Mouse (Mus musculus): ENCODE data around the gene Fbxl3. TPM values are rescaled to one million over a fixed set of nuclear protein-coding genes. Genes with fewer than 3 reads are reported as not detected.

Gene Fbxl3
- total and polyA plus RNA-seq, 3 experiments: 14.6 to 28.4 TPM; not detected in 1

DNA sequence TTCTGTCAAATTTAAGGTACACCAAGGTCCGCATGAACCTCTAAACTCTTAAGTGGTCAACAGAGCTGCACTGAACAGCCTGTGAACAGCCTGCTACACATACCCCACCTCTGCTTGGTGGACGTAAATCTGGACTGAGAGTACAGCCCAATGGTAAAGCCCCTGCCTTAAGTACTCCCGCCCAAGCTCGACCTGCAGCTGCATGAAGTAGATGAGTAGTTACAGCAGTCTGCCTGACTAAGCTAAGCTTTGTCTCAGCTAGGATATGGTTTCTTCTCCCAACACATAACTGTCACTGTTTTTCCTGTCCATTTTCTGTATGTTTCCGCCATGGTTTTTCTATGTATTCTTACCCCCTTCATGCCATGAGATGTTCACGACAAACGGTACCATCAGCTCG is 3.5 kb downstream of the Fbxl3 start:
- Histone ChIP-seq H3K36me3 (ENCODE audit: control insufficient read depth in 1 of 2, insufficient read depth in 2 of 2, low read length in 2 of 2) (peaks cover 3 to 24% of the 10 kb centered on the region in 2 experiments; a peak in 3 of 4 replicates), H3K4me1 (ENCODE audit: control insufficient read depth in 1 of 2, insufficient read depth in 2 of 2, low read length in 2 of 2) (peaks cover 5 to 9% of the 10 kb centered on the region in 2 experiments; a peak in 1 of 4 replicates), H3K79me2 (ENCODE audit: control insufficient read depth, insufficient read depth, low read length, poor library complexity) (peaks cover 29% of the 10 kb centered on the region), H3K4me3 (ENCODE audit: control insufficient read depth in 1 of 2, insufficient read depth in 1 of 2, low read depth in 2 of 2, low read length in 2 of 2) (no peak overlapping the region), H3K9me3 (replicated peaks; ENCODE audit: insufficient read depth, low read length) (no peaks in the 10 kb centered on the region), H3K9ac (ENCODE audit: control insufficient read depth, low read depth, low read length, poor library complexity, severe bottlenecking) (no peak overlapping the region), H3K27ac (ENCODE audit: control insufficient read depth, low read depth, low read length) (no peak overlapping the region), H3K27me3 (ENCODE audit: control insufficient read depth in 1 of 2, insufficient read depth in 2 of 2, low read length in 2 of 2) (no peaks in the 10 kb centered on the region)
- DNase-seq (ENCODE audit: low read depth, low spot score): no peak
- TF ChIP-seq E2F4 (IDR thresholded peaks at IDR 0.05; ENCODE audit: borderline replicate concordance, low read depth, low read length) (no peak), MEF2A (IDR thresholded peaks at IDR 0.05; ENCODE audit: extremely low read depth, insufficient replicate concordance, low read depth, low read length, poor library complexity, severe bottlenecking) (no peak), USF1 (IDR thresholded peaks at IDR 0.05; ENCODE audit: low read depth, low read length) (no peak), HCFC1 (IDR thresholded peaks at IDR 0.05; ENCODE audit: low read depth, low read length) (no peak), ZMIZ1 (IDR thresholded peaks at IDR 0.05; ENCODE audit: low read depth, low read length) (no peak), POLR2AphosphoS5 (IDR thresholded peaks at IDR 0.05; ENCODE audit: borderline replicate concordance, low read depth, low read length) (no peak), MYC (IDR thresholded peaks at IDR 0.05; ENCODE audit: low read depth, low read length) (no peak), POLR2AphosphoS2 (IDR thresholded peaks at IDR 0.05; ENCODE audit: low read length) (no peak), ZKSCAN1 (IDR thresholded peaks at IDR 0.05; ENCODE audit: low read depth, low read length) (no peak), ZNF384 (IDR thresholded peaks at IDR 0.05; ENCODE audit: low read depth, low read length) (no peak), UBTF (IDR thresholded peaks at IDR 0.05; ENCODE audit: borderline replicate concordance, insufficient read depth, low read depth, low read length) (no peak), GATA1 (IDR thresholded peaks at IDR 0.05; ENCODE audit: low read depth, low read length) (no peak), TBP (IDR thresholded peaks at IDR 0.05; ENCODE audit: low read depth, low read length) (no peak), NRF1 (IDR thresholded peaks at IDR 0.05; ENCODE audit: insufficient read depth, low read depth, low read length, poor library complexity, severe bottlenecking) (no peak), RCOR1 (IDR thresholded peaks at IDR 0.05; ENCODE audit: low read depth, low read length) (no peak)

DNA sequence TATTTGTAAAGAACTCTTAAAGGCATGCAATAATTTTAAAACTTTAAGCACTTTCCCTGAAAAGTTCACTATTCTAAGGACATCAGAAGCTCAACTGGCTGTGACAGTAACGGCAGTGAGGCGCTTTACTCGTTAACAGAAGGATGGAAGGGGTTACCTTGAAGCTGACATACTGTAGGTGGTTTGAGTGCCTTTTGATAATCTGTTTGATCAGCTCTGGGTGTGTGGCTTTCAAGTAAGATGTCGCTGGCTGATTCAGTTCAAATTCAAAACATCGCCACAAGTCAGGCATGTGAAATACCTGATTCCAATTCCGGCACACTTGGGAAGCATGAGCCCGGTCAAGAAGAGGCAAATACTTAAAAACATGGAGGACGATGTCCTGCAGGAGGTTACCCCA is 4.3 kb downstream of the Fbxl3 start:
- Histone ChIP-seq H3K9ac (ENCODE audit: control insufficient read depth, low read depth, low read length, poor library complexity, severe bottlenecking) (no peak overlapping the region), H3K4me1 (ENCODE audit: control insufficient read depth in 1 of 2, insufficient read depth in 2 of 2, low read length in 2 of 2) (peaks cover 5 to 9% of the 10 kb centered on the region in 2 experiments; a peak in 1 of 4 replicates), H3K9me3 (replicated peaks; ENCODE audit: insufficient read depth, low read length) (no peaks in the 10 kb centered on the region), H3K36me3 (ENCODE audit: control insufficient read depth in 1 of 2, insufficient read depth in 2 of 2, low read length in 2 of 2) (peaks cover 4 to 24% of the 10 kb centered on the region in 2 experiments; a peak in 3 of 4 replicates), H3K4me3 (ENCODE audit: control insufficient read depth in 1 of 2, insufficient read depth in 1 of 2, low read depth in 2 of 2, low read length in 2 of 2) (no peak overlapping the region), H3K27ac (ENCODE audit: control insufficient read depth, low read depth, low read length) (no peak overlapping the region), H3K27me3 (ENCODE audit: control insufficient read depth in 1 of 2, insufficient read depth in 2 of 2, low read length in 2 of 2) (no peaks in the 10 kb centered on the region), H3K79me2 (ENCODE audit: control insufficient read depth, insufficient read depth, low read length, poor library complexity) (peaks cover 31% of the 10 kb centered on the region)
- DNase-seq (ENCODE audit: low read depth, low spot score): no peak
- no peak for TF ChIP-seq TBP (IDR thresholded peaks at IDR 0.05; ENCODE audit: low read depth, low read length)
- TF ChIP-seq E2F4 (IDR thresholded peaks at IDR 0.05; ENCODE audit: borderline replicate concordance, low read depth, low read length): no peak
- no peak for TF ChIP-seq CHD1 (IDR thresholded peaks at IDR 0.05; ENCODE audit: low read depth, low read length)
- TF ChIP-seq ELF1 (IDR thresholded peaks at IDR 0.05; ENCODE audit: low read depth, low read length): no peak
- no peak for TF ChIP-seq CTCF (IDR thresholded peaks at IDR 0.05 in 2 of 3, conservative IDR thresholded peaks at IDR 0.05 in 1 of 3; ENCODE audit: control insufficient read depth in 1 of 3, insufficient read depth in 1 of 3, low read depth in 2 of 3, low read length in 3 of 3, poor library complexity in 1 of 3, severe bottlenecking in 1 of 3)
- no peak for TF ChIP-seq BHLHE40 (IDR thresholded peaks at IDR 0.05; ENCODE audit: borderline replicate concordance, low read depth, low read length)
- TF ChIP-seq UBTF (IDR thresholded peaks at IDR 0.05; ENCODE audit: borderline replicate concordance, insufficient read depth, low read depth, low read length): no peak
- no peak for TF ChIP-seq SMC3 (IDR thresholded peaks at IDR 0.05; ENCODE audit: low read depth, low read length)
- TF ChIP-seq ZMIZ1 (IDR thresholded peaks at IDR 0.05; ENCODE audit: low read depth, low read length): no peak
- no peak for TF ChIP-seq HCFC1 (IDR thresholded peaks at IDR 0.05; ENCODE audit: low read depth, low read length)
- TF ChIP-seq MYB (IDR thresholded peaks at IDR 0.05; ENCODE audit: low read depth, low read length): no peak
- TF ChIP-seq SIN3A (IDR thresholded peaks at IDR 0.05; ENCODE audit: low read length): no peak
- TF ChIP-seq JUND (IDR thresholded peaks at IDR 0.05; ENCODE audit: low read depth, low read length): no peak
- TF ChIP-seq RCOR1 (IDR thresholded peaks at IDR 0.05; ENCODE audit: low read depth, low read length): no peak
- no peak for TF ChIP-seq USF2 (IDR thresholded peaks at IDR 0.05; ENCODE audit: borderline replicate concordance in 1 of 2, insufficient read depth in 1 of 2, low read depth in 1 of 2, low read length in 2 of 2)
- TF ChIP-seq GATA1 (IDR thresholded peaks at IDR 0.05; ENCODE audit: low read depth, low read length): no peak
- no peak for TF ChIP-seq POLR2AphosphoS5 (IDR thresholded peaks at IDR 0.05; ENCODE audit: borderline replicate concordance, low read depth, low read length)
- TF ChIP-seq MEF2A (IDR thresholded peaks at IDR 0.05; ENCODE audit: extremely low read depth, insufficient replicate concordance, low read depth, low read length, poor library complexity, severe bottlenecking): no peak
